Mouse (Mus musculus) neural tube, embryonic 11.5 days (tissue): Measurements from ENCODE around the gene Psma3. TPM values are rescaled to one million over a fixed set of nuclear protein-coding genes. Genes with fewer than 3 reads are reported as not detected.

ENCODE experiments used
- ATAC-seq: fragments of 200-750 bp; cut with Nextera tagmentation; 2 replicates; pipeline ENCODE4 v1.8.0; 2017; ENCODE audit warnings: moderate number of reproducible peaks, mild to moderate bottlenecking, moderate TSS enrichment, moderate library complexity; ENCODE audit not compliant: insufficient read depth, low FRiP score, low TSS enrichment
- DNase-seq: peaks from one replicate; pipeline ENCODE4 v3.0.0-alpha.2; 2015; ENCODE audit warnings: low spot score
- H3K27ac ChIP-seq: fragments of 300-500 bp; sonication (generic); 2 replicates; pipeline ENCODE4 v1.5.1; 2014; ENCODE audit warnings: low read depth, mild to moderate bottlenecking, low read length
- H3K27me3 ChIP-seq: fragments of 300-500 bp; sonication (generic); 2 replicates; pipeline ENCODE4 v1.6.1; 2014; ENCODE audit warnings: mild to moderate bottlenecking, low read length, mixed read lengths; ENCODE audit not compliant: control insufficient read depth, insufficient read depth
- H3K36me3 ChIP-seq: fragments of 300-500 bp; sonication (generic); 2 replicates; pipeline ENCODE4 v1.6.1; 2014; ENCODE audit warnings: mild to moderate bottlenecking, low read length, moderate library complexity, mixed read lengths; ENCODE audit not compliant: control insufficient read depth, insufficient read depth
- H3K4me1 ChIP-seq: fragments of 300-500 bp; sonication (generic); 2 replicates; pipeline ENCODE4 v1.6.1; 2014; ENCODE audit warnings: low read length, mixed read lengths; ENCODE audit not compliant: control insufficient read depth, insufficient read depth
- H3K4me2 ChIP-seq: fragments of 300-500 bp; sonication (generic); 2 replicates; pipeline ENCODE4 v1.6.1; 2014; ENCODE audit warnings: low read depth, mild to moderate bottlenecking, moderate library complexity
- H3K4me3 ChIP-seq: fragments of 300-500 bp; sonication (generic); 2 replicates; pipeline ENCODE4 v1.5.1; 2014; ENCODE audit warnings: low read depth, low read length
- H3K9ac ChIP-seq: fragments of 300-500 bp; sonication (generic); 2 replicates; pipeline ENCODE4 v1.6.1; 2014; ENCODE audit warnings: mild to moderate bottlenecking, low read length
- H3K9me3 ChIP-seq: fragments of 300-500 bp; sonication (generic); 2 replicates; pipeline ENCODE4 v1.6.1; 2016; ENCODE audit warnings: low read length; ENCODE audit not compliant: control insufficient read depth
- WGBS: fragments of 180-500 bp; shearing (Covaris S2); extraction: QIAGEN DNeasy Blood & Tissue Kit; methylation state at CpG from one replicate; pipeline ENCODE4 v1.1.7; 2014; 5-methylcytosine and 5-hydroxymethylcytosine counted together
- polyA plus RNA-seq: library from polyadenylated mRNA; unstranded; fragments of >200 nt; fragmentation: Nextera tagmentation; extraction: Ambion mirVana; gene quantifications from 2 replicates; pipeline ENCODE4 v1.2.1, GENCODE M21; 2014

Psma3 gene
- polyA plus RNA-seq, 1 experiment from 2014 or later, result 640 TPM

GRCm38 (mm10) chr12:70984855-70985550, 10.6 kb downstream of the Psma3 start:
- 96% methylated on average over 7 of the region's 7 CpGs for WGBS
- no peak overlapping the region for H3K27ac ChIP-seq
- no peak overlapping the region for H3K4me3 ChIP-seq
- no peak for DNase-seq
- H3K9me3 ChIP-seq, result no peaks in the 10 kb centered on the region
- H3K36me3 ChIP-seq, result peaks cover 13% of the 10 kb centered on the region
- no peak overlapping the region for H3K9ac ChIP-seq
- H3K27me3 ChIP-seq, result no peaks in the 10 kb centered on the region
- H3K4me1 ChIP-seq, result no peaks in the 10 kb centered on the region
- H3K4me2 ChIP-seq, result no peak overlapping the region
- no peak for ATAC-seq

- H3K36me3 ChIP-seq, result peaks cover 4% of the 10 kb centered on the region
Measured at GRCm38 (mm10) chr12:70997225-70997624, 22.8 kb downstream of the Psma3 start.

GRCm38 (mm10) chr12:70999423-70999903, 25.0 kb downstream of the Psma3 start:
- Histone ChIP-seq H3K36me3 (peaks cover 5% of the 10 kb centered on the region; the same call in 1 of the 2 replicates), H3K4me3 (no peak overlapping the region), H3K4me1 (no peaks in the 10 kb centered on the region), H3K27ac (no peak overlapping the region), H3K9me3 (no peaks in the 10 kb centered on the region), H3K27me3 (no peaks in the 10 kb centered on the region), H3K9ac (no peak overlapping the region), H3K4me2 (no peak overlapping the region)
- WGBS, result 74% methylated on average over 5 of the region's 5 CpGs
- ATAC-seq (no peak), DNase-seq (no peak)

More at GRCm38 (mm10) chr12:70997225-70997624, 22.8 kb downstream of the Psma3 start:
- no peak overlapping the region for H3K4me3 ChIP-seq
- H3K27me3 ChIP-seq, result no peaks in the 10 kb centered on the region
- no peaks in the 10 kb centered on the region for H3K4me1 ChIP-seq
- H3K9me3 ChIP-seq, result no peaks in the 10 kb centered on the region
- no peak overlapping the region for H3K4me2 ChIP-seq
- DNase-seq, result no peak
- 87% methylated on average over 5 of the region's 5 CpGs for WGBS
- no peak overlapping the region for H3K27ac ChIP-seq
- H3K9ac ChIP-seq, result no peak overlapping the region
- ATAC-seq, result no peak

GRCm38 (mm10) chr12:71000344-71000743, 25.9 kb downstream of the Psma3 start:
- H3K9me3 ChIP-seq, result no peaks in the 10 kb centered on the region
- no peaks in the 10 kb centered on the region for H3K27me3 ChIP-seq
- 70% methylated on average over 1 of the region's 1 CpGs for WGBS
- no peak overlapping the region for H3K4me2 ChIP-seq
- H3K27ac ChIP-seq, result no peak overlapping the region
- ATAC-seq, result no peak
- H3K9ac ChIP-seq, result no peak overlapping the region
- no peaks in the 10 kb centered on the region for H3K4me1 ChIP-seq
- peaks cover 7% of the 10 kb centered on the region; the same call in 1 of the 2 replicates for H3K36me3 ChIP-seq
- no peak for DNase-seq
- H3K4me3 ChIP-seq, result no peak overlapping the region

DNA sequence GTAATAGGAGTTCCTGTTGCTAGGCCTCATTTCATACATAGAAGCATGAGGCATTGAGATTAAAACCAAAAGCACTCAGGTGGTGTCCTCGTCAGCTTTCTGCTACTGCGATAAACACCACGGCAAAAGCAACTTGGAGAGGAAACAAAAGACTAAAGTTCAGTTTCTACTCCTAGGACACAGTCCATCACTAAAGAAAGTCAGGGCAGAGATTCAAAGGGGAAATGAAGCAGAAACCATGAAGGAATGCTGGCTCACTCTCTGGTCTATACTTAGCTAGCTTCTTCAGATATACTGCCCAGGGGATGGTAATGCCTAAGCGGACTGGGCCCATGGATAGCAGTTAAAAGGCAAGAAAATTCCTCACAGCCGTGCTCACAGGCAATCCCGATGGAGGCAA, 27.0 kb downstream of the Psma3 start:
- Histone ChIP-seq H3K36me3 (peaks cover 10% of the 10 kb centered on the region; the same call in 1 of the 2 replicates), H3K27me3 (no peaks in the 10 kb centered on the region), H3K4me3 (no peak overlapping the region), H3K4me2 (no peak overlapping the region), H3K27ac (no peak overlapping the region), H3K4me1 (no peaks in the 10 kb centered on the region), H3K9me3 (no peaks in the 10 kb centered on the region), H3K9ac (no peak overlapping the region)
- ATAC-seq (no peak), DNase-seq (no peak)
- WGBS, result 75% methylated on average over 6 of the region's 6 CpGs

DNA sequence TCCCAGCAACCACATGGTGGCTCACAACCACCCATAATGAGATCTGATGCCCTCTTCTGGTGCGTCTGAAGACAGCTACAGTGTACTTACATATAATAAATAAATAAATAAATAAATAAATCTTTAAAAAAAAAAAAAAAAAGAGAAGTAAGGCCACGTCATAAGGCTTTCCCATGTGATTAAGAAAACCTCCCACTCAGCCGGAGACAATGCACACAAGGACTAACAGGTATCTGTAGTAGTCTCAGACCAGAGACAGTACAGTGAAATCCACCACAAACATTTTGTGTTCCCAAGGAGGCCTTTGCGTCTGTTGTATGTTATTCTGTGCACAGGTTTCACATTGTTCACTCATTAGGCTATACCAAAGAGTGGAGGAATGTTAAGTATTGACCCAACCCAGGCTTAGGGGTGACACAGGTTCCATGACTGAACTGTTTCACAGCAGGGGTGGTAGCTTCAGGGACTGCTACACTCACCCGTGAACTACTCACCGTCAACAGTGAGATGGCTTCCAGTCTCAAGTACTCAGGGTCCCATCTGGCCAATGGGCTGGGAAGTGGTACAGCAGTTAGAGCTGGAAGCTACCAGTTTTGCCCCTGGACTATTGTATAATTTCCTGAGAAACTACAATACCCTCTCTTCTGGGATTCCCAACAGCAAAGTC, 29.5 kb downstream of the Psma3 start:
- Histone ChIP-seq H3K4me2 (no peak overlapping the region), H3K36me3 (peaks cover 12% of the 10 kb centered on the region), H3K9ac (no peak overlapping the region), H3K27ac (no peak overlapping the region), H3K27me3 (no peaks in the 10 kb centered on the region), H3K4me1 (no peaks in the 10 kb centered on the region), H3K4me3 (no peak overlapping the region), H3K9me3 (no peaks in the 10 kb centered on the region)
- ATAC-seq (no peak), DNase-seq (no peak)
- WGBS, result 88% methylated on average over 5 of the region's 6 CpGs

DNA sequence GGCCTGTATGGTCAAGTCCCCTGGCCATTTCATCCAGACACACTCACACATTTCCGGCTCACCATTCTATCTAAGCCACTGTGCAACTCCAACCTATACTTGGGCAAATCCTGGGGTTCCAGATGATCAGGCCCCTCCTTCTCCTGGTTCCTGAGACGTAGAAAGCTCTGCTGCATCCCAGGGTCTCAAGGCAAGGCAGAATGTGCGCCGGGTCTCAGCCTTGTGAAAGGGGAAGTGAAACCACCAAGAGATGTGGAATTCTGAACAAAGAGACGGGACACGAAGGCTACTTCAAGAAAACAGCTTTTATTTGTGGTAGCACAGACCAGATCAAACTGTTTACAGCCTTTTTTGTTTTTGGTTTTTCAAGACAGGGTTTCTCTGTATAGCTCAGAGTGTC, 31.7 kb downstream of the Psma3 start:
- ATAC-seq (no peak), DNase-seq (no peak)
- H3K36me3 ChIP-seq, result peaks cover 16% of the 10 kb centered on the region
- H3K9ac ChIP-seq, result no peak overlapping the region
- no peak overlapping the region for H3K4me3 ChIP-seq
- H3K9me3 ChIP-seq, result no peaks in the 10 kb centered on the region
- H3K27ac ChIP-seq, result no peak overlapping the region
- 95% methylated on average over 6 of the region's 6 CpGs for WGBS
- no peak overlapping the region for H3K4me2 ChIP-seq
- H3K27me3 ChIP-seq, result no peaks in the 10 kb centered on the region
- H3K4me1 ChIP-seq, result no peaks in the 10 kb centered on the region

DNA sequence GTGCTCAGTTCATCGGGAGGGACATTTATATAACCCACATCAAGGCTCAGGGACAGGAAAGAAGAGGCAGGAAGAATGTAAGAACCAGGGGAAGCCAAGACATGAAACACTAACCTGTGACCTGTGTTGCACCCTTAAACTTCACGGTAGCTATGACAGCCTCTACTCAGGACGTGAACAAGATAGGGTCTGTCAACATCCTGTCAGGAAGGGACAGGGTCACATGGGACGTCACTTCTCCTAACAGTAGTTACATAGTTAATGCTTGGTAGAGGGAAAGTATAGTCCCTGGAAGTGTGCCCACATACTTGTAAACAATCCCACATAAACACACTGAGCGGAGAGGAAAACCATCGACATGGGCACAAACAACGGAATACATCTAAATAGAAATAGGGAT, 32.5 kb downstream of the Psma3 start:
- WGBS, result 96% methylated on average over 7 of the region's 7 CpGs
- no peak overlapping the region for H3K4me2 ChIP-seq
- H3K4me1 ChIP-seq, result no peaks in the 10 kb centered on the region
- no peak overlapping the region for H3K4me3 ChIP-seq
- peaks cover 16% of the 10 kb centered on the region for H3K36me3 ChIP-seq
- no peak overlapping the region for H3K27ac ChIP-seq
- DNase-seq (no peak), ATAC-seq (no peak)
- no peaks in the 10 kb centered on the region for H3K9me3 ChIP-seq
- no peak overlapping the region for H3K9ac ChIP-seq
- H3K27me3 ChIP-seq, result no peaks in the 10 kb centered on the region

GRCm38 (mm10) chr12:71009769-71010168, 35.3 kb downstream of the Psma3 start:
- no peak overlapping the region for H3K4me2 ChIP-seq
- no peaks in the 10 kb centered on the region for H3K27me3 ChIP-seq
- no peak for ATAC-seq
- no peak for DNase-seq
- no peak overlapping the region for H3K9ac ChIP-seq
- peaks cover 6% of the 10 kb centered on the region for H3K4me1 ChIP-seq
- no peak overlapping the region for H3K27ac ChIP-seq
- no peaks in the 10 kb centered on the region for H3K9me3 ChIP-seq
- H3K36me3 ChIP-seq, result peaks cover 14% of the 10 kb centered on the region
- no peak overlapping the region for H3K4me3 ChIP-seq
- WGBS, result 67% methylated on average over 4 of the region's 4 CpGs
